10 mouse cellular contexts compared by ENCODE assay signal in the genomic region with DNA sequence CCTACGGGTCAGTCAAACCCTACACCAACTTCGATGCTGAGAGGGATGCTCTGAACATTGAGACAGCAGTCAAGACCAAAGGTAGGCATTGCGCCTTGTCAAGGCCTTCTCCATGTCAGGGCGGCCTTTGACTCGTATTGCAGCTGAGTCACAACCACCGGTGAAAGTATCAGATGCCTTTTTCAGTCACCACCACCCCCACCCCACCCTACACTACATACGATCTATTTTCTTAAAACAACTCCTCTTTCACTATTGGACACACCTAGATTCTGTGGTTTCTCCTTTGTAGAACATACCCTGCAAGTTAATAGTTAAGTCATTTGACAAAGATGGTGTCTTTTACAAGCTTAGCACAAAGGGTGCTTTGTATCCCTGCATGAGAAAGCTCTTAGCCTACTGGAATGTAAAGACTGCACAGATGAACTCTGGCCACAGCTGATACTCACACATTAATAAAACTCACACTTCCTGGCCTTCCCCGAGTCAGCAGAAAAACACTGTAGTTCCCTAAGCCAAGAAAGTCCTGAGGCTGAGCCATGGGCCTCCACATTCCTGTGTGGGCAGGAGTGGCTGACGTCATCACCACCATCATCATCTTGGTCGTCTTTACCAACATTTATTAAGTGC. TPM values are rescaled to one million over a fixed set of nuclear protein-coding genes. Genes with fewer than 3 reads are reported as not detected.
DNase-seq lines count a peak whose midpoint lies in the region; ATAC-seq lines count a peak whose summit lies in the region.
"Had no signal": no experiment of that assay in that cellular context is flagged by ENCODE, and none has a peak within 500 bp of the region (broad histone marks: within the 10 kb centered on the region; RNA-seq: fewer than 3 reads in every experiment).

No protein-coding gene starts in this region.

- peaks cover 36% of the 10 kb centered on the region for H3K36me3 ChIP-seq in kidney, embryonic 15.5 days
- H3K36me3 ChIP-seq in embryonic facial prominence, embryonic 15.5 days: peaks cover 41% of the 10 kb centered on the region
- peaks cover 51% of the 10 kb centered on the region for H3K36me3 ChIP-seq in limb, embryonic 15.5 days
- no peaks in the 10 kb centered on the region for H3K36me3 ChIP-seq in midbrain, embryonic 11.5 days (ENCODE audit: control insufficient read depth, insufficient read depth, low read length)

- no peak overlapping the region for H3K4me3 ChIP-seq in kidney, embryonic 15.5 days (replicated peaks)
- no peak overlapping the region for H3K4me3 ChIP-seq in embryonic facial prominence, embryonic 15.5 days (replicated peaks)
- H3K4me3 ChIP-seq in limb, embryonic 15.5 days: no peak overlapping the region
- H3K4me3 ChIP-seq in midbrain, embryonic 11.5 days (ENCODE audit: low read depth, low read length): no peak overlapping the region
- H3K4me3 ChIP-seq: left cerebral cortex, adult 2 months had no signal

- no peak overlapping the region for H3K9ac ChIP-seq in kidney, embryonic 15.5 days
- H3K9ac ChIP-seq in embryonic facial prominence, embryonic 15.5 days: no peak overlapping the region
- no peak overlapping the region for H3K9ac ChIP-seq in limb, embryonic 15.5 days
- no peak overlapping the region for H3K9ac ChIP-seq in midbrain, embryonic 11.5 days (ENCODE audit: low read length)

- H3K4me1 ChIP-seq in kidney, embryonic 15.5 days: peaks cover 72% of the 10 kb centered on the region
- H3K4me1 ChIP-seq in embryonic facial prominence, embryonic 15.5 days: peaks cover 90% of the 10 kb centered on the region
- H3K4me1 ChIP-seq in limb, embryonic 15.5 days: peaks cover 82% of the 10 kb centered on the region
- H3K4me1 ChIP-seq in midbrain, embryonic 11.5 days (ENCODE audit: control insufficient read depth, insufficient read depth, low read length): peaks cover 9% of the 10 kb centered on the region

- no peaks in the 10 kb centered on the region for H3K27me3 ChIP-seq in kidney, embryonic 15.5 days
- no peaks in the 10 kb centered on the region for H3K27me3 ChIP-seq in embryonic facial prominence, embryonic 15.5 days
- H3K27me3 ChIP-seq in limb, embryonic 15.5 days: no peaks in the 10 kb centered on the region
- no peaks in the 10 kb centered on the region for H3K27me3 ChIP-seq in midbrain, embryonic 11.5 days (ENCODE audit: control insufficient read depth, insufficient read depth, low read length)

- ATAC-seq in kidney, embryonic 15.5 days (replicated peaks; ENCODE audit: low FRiP score): no peak
- ATAC-seq in embryonic facial prominence, embryonic 15.5 days (ENCODE audit: insufficient number of reproducible peaks, low FRiP score, low TSS enrichment, low read depth): no peak
- ATAC-seq in limb, embryonic 15.5 days (ENCODE audit: insufficient number of reproducible peaks, low FRiP score, low TSS enrichment, low read depth): no peak
- no peak for ATAC-seq in midbrain, embryonic 11.5 days (ENCODE audit: low FRiP score)

- peak overlapping the region; percentile 47 for H3K27ac ChIP-seq in kidney, embryonic 15.5 days
- H3K27ac ChIP-seq in embryonic facial prominence, embryonic 15.5 days (replicated peaks): peak overlapping the region; percentile 81
- peak overlapping the region; percentile 34 for H3K27ac ChIP-seq in limb, embryonic 15.5 days
- no peak overlapping the region for H3K27ac ChIP-seq in midbrain, embryonic 11.5 days (ENCODE audit: low read depth, low read length)
- H3K27ac ChIP-seq: left cerebral cortex, adult 2 months had no signal

- DNase-seq in kidney, adult 8-10 months: no peak
- peak; percentile 56 for DNase-seq in R1 (ENCODE audit: low read depth, low spot score)
- DNase-seq in left cerebral cortex, adult 11 months (ENCODE audit: low spot score): no peak
- DNase-seq in spleen, postnatal 4 days (ENCODE audit: low spot score in 2 of 2): no peak
- DNase-seq in midbrain, embryonic 11.5 days (ENCODE audit: low spot score, missing footprints): no peak
- DNase-seq: heart, postnatal 14 days had no signal

- H3K4me2 ChIP-seq in kidney, embryonic 15.5 days: no peak overlapping the region
- H3K4me2 ChIP-seq in embryonic facial prominence, embryonic 15.5 days (replicated peaks): no peak overlapping the region
- no peak overlapping the region for H3K4me2 ChIP-seq in limb, embryonic 15.5 days
- H3K4me2 ChIP-seq in midbrain, embryonic 11.5 days: no peak overlapping the region

- no peaks in the 10 kb centered on the region for H3K9me3 ChIP-seq in kidney, embryonic 15.5 days (replicated peaks)
- H3K9me3 ChIP-seq in embryonic facial prominence, embryonic 15.5 days (replicated peaks): no peaks in the 10 kb centered on the region
- no peaks in the 10 kb centered on the region for H3K9me3 ChIP-seq in limb, embryonic 15.5 days
- no peaks in the 10 kb centered on the region for H3K9me3 ChIP-seq in midbrain, embryonic 11.5 days (ENCODE audit: control insufficient read depth, low read length)

- 46% methylated on average over 10 of the region's 10 CpGs for WGBS in kidney, embryonic 15.5 days
- WGBS in embryonic facial prominence, embryonic 15.5 days: 40% methylated on average over 10 of the region's 10 CpGs
- 46% methylated on average over 10 of the region's 10 CpGs for WGBS in limb, embryonic 15.5 days
- WGBS in midbrain, embryonic 11.5 days: 83% methylated on average over 10 of the region's 10 CpGs

RNA-seq across cellular contexts. Expression of a gene that starts 14.0 kb away (rescaled TPM):
- polyA plus RNA-seq in kidney, embryonic 15.5 days (2015; fragmentation: Nextera tagmentation; extraction: Ambion mirVana): 567 and 614 TPM in 2 replicates
- 1,678 and 1,714 TPM in 2 replicates for polyA plus RNA-seq in embryonic facial prominence, embryonic 15.5 days (2015; fragmentation: Nextera tagmentation; extraction: Ambion mirVana)
- 1,913 and 2,040 TPM in 2 replicates for polyA plus RNA-seq in limb, embryonic 15.5 days (2015; fragmentation: Nextera tagmentation; extraction: Ambion mirVana)
- polyA plus RNA-seq in midbrain, embryonic 11.5 days (2014; fragmentation: Nextera tagmentation; extraction: Ambion mirVana): 176 and 180 TPM in 2 replicates
